Mouse (Mus musculus): ENCODE results near the gene Agap3. TPM values are rescaled to one million over a fixed set of nuclear protein-coding genes. Genes with fewer than 3 reads are reported as not detected.

Agap3 gene
- polyA plus RNA-seq, 1 experiment = 17.2 TPM

DNA sequence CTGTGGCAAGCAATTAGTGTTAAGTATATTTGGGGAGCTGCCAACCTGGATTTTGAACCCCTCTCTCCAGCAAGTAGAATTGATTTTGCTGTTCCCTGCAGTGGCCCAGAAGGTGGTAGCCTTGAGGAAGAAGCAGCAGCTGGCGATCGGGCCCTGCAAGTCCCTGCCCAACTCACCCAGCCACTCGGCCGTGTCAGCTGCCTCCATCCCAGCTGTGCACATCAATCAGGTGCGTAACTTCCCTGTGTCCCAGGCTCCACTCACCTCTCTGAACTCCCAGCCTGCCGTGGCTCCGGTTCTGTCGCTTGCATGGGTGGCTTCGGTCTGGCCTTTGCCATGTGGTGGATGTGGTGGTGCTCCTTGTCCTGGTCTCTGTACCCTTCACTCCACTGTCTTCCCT is 25.9 kb downstream of the Agap3 start:
- H3K4me1 ChIP-seq (ENCODE audit: control insufficient read depth) = peaks cover 13% of the 10 kb centered on the region
- peaks cover 73% of the 10 kb centered on the region for H3K36me3 ChIP-seq (ENCODE audit: control insufficient read depth)
- H3K27me3 ChIP-seq (ENCODE audit: control insufficient read depth) = peaks cover 24% of the 10 kb centered on the region
- TF ChIP-seq TAL1 (IDR thresholded peaks at IDR 0.05; ENCODE audit: low read length) = no peak
- TF ChIP-seq GATA1 (IDR thresholded peaks at IDR 0.05; ENCODE audit: low read length) = no peak
- H3K4me3 ChIP-seq (replicated peaks) = no peak overlapping the region
- H3K9me3 ChIP-seq (ENCODE audit: control insufficient read depth, low read length) = no peaks in the 10 kb centered on the region; the same call in 1 of the 2 replicates

DNA sequence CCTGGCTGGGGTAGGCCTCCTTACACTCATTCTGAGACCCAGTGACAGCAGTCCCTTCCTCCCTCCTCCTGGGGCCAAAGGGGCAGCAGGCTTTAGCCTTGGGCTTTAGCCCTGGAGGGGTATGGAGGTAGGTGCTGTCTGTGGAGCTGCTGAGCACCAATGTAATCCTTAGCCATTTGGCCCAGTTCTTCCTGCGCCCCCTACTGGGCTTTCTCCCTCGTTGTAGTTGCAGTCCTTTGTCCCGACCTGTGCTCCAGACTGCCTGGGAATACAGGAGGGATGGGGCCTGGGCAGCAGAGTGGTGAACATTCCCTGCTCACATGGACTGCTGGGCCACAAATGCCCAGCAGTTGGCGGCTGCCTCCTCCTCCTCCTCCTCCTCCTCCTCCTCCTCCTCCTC is 29.7 kb downstream of the Agap3 start:
- Histone ChIP-seq H3K4me3 (replicated peaks) (no peak overlapping the region), H3K36me3 (ENCODE audit: control insufficient read depth) (peaks cover 96% of the 10 kb centered on the region), H3K27me3 (ENCODE audit: control insufficient read depth) (no peaks in the 10 kb centered on the region), H3K9me3 (ENCODE audit: control insufficient read depth, low read length) (no peaks in the 10 kb centered on the region), H3K4me1 (ENCODE audit: control insufficient read depth) (peaks cover 4% of the 10 kb centered on the region; the same call in 1 of the 2 replicates)
- TF ChIP-seq GATA1 (IDR thresholded peaks at IDR 0.05; ENCODE audit: low read length) (no peak), TAL1 (IDR thresholded peaks at IDR 0.05; ENCODE audit: low read length) (no peak)

DNA sequence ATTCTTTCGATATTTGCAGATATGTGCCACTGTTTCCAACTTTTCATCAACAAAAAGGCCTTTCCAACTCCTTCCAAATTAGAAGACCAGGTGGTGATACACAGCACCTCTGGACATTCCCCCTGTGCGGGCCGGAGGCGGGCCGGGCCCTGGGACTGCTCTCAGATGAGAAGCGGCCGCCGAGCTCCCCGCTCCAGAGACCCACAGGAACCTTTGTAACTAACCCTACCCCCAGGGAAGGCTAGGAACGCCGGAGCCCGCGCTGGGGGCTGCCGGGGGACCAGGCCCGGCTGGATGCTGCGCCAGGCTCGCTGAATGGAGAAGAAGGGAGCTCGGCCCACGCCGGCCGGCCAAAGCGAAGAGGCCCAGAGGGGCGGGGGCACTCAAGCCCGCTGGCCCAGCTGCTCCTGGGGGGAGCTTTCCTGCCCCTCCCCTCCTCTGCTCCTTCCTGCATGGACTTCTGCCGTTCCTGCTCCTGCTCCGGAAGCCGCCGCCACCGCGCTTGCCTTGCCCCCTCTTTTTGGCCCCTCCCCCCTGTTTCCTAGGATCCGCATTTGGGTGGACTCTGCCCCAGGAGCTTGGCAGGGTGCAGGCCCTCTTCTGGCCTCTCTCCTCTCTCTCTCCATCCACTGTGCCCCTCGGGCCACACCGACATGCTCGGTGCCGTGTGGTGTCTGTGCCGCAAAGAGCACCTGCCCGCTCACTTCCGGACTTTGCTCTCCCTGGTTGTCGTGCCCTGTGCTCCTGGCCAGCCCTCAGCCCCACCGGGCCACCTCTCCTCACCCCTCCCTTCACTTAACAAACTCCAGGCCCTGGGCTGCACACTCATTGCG is 30.5 kb downstream of the Agap3 start:
- peaks cover 4% of the 10 kb centered on the region; the same call in 1 of the 2 replicates for H3K4me1 ChIP-seq (ENCODE audit: control insufficient read depth)
- TF ChIP-seq TAL1 (IDR thresholded peaks at IDR 0.05; ENCODE audit: low read length) (no peak), GATA1 (IDR thresholded peaks at IDR 0.05; ENCODE audit: low read length) (no peak)
- H3K4me3 ChIP-seq (replicated peaks) = no peak overlapping the region
- H3K27me3 ChIP-seq (ENCODE audit: control insufficient read depth) = no peaks in the 10 kb centered on the region
- no peaks in the 10 kb centered on the region for H3K9me3 ChIP-seq (ENCODE audit: control insufficient read depth, low read length)
- peaks cover 96% of the 10 kb centered on the region for H3K36me3 ChIP-seq (ENCODE audit: control insufficient read depth)

DNA sequence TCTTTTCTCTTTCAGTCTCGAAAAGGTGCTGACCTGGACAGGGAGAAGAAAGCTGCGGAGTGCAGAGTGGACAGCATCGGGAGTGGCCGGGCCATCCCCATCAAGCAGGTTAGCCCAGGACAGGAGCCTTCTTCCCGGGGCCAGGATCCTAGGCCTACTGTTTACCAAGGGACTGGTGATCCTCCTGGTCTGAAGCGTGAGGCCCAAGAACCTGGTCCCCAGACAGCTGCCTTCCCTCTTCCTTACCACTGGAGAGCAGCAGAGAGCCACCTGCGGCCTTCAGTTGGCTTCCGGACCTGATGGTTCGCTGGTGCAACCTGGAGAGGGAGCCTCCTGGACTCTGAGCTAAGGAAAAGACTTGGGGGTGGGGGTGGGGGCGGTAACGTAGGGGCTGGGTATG is 31.3 kb downstream of the Agap3 start:
- Histone ChIP-seq H3K4me1 (ENCODE audit: control insufficient read depth) (peaks cover 4% of the 10 kb centered on the region; the same call in 1 of the 2 replicates), H3K4me3 (replicated peaks) (no peak overlapping the region), H3K27me3 (ENCODE audit: control insufficient read depth) (no peaks in the 10 kb centered on the region), H3K36me3 (ENCODE audit: control insufficient read depth) (peaks cover 96% of the 10 kb centered on the region), H3K9me3 (ENCODE audit: control insufficient read depth, low read length) (no peaks in the 10 kb centered on the region)
- TF ChIP-seq TAL1 (IDR thresholded peaks at IDR 0.05; ENCODE audit: low read length) = no peak
- TF ChIP-seq GATA1 (IDR thresholded peaks at IDR 0.05; ENCODE audit: low read length) = no peak

DNA sequence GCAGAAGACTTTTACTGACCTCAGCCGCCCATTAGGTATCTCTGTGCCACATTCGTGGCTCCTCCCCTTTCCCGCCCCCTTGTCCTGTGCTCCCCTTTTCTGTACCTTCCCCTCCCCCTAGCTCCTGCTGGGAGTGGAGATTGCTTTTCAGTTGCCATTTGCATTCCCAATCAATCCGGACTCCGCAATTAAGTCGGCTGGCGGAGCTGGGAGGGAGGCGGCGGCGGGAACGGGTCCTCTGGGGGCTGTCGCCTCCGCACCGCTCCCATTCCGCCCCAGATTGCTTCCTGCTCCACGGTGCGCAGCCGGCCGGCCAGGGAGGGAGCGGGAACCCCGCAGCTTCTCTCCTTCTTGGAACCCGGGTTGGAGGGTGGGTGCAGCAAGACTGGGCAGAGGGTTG is 33.0 kb downstream of the Agap3 start:
- Histone ChIP-seq H3K4me1 (ENCODE audit: control insufficient read depth) (peaks cover 4% of the 10 kb centered on the region; the same call in 1 of the 2 replicates), H3K4me3 (replicated peaks) (no peak overlapping the region), H3K27me3 (ENCODE audit: control insufficient read depth) (no peaks in the 10 kb centered on the region), H3K36me3 (ENCODE audit: control insufficient read depth) (peaks cover 95% of the 10 kb centered on the region), H3K9me3 (ENCODE audit: control insufficient read depth, low read length) (no peaks in the 10 kb centered on the region)
- no peak for TF ChIP-seq GATA1 (IDR thresholded peaks at IDR 0.05; ENCODE audit: low read length)
- TF ChIP-seq TAL1 (IDR thresholded peaks at IDR 0.05; ENCODE audit: low read length) = no peak

DNA sequence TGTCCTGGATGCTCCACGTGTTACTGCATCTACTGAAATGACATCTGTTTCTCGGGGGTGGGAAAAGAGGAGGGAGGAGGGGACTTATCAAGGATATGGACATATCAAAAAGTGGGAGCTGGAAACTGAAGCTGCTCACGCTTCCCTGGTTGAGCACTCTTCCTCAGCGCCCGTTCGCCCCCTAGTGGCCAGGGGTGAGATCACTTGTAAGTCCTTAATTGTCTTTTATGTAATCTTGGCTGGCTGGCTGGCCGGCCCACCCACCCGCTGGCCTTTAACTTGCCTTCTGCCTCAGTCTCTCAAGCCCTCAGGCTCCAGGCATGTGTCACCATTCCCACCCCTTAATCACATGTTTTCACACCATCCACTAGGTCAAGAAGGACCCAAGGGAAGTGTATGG is 34.1 kb downstream of the Agap3 start:
- H3K27me3 ChIP-seq (ENCODE audit: control insufficient read depth) = no peaks in the 10 kb centered on the region
- H3K4me1 ChIP-seq (ENCODE audit: control insufficient read depth) = peaks cover 4% of the 10 kb centered on the region; the same call in 1 of the 2 replicates
- H3K9me3 ChIP-seq (ENCODE audit: control insufficient read depth, low read length) = no peaks in the 10 kb centered on the region
- H3K36me3 ChIP-seq (ENCODE audit: control insufficient read depth) = peaks cover 95% of the 10 kb centered on the region
- no peak overlapping the region for H3K4me3 ChIP-seq (replicated peaks)
- TF ChIP-seq GATA1 (IDR thresholded peaks at IDR 0.05; ENCODE audit: low read length) = no peak
- no peak for TF ChIP-seq TAL1 (IDR thresholded peaks at IDR 0.05; ENCODE audit: low read length)

DNA sequence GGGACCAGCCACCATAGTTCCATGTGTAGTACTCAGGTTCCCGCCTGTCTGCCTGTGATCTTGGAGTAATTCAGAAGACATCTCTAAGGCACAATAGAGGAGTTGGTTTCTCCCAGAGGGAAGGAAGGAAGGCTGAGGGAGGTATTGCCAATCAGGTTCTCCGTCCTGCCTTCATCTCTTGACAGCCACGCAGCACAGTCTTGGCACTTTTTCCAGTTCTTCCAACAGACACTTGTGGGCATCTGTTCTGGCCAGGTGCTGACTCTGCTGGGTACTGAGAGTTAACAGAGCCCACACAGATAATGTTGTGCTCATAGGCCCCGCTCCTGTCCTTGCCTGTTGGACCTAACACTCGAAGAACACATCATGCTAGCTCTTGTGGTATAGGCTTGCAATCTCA is 34.8 kb downstream of the Agap3 start:
- peaks cover 95% of the 10 kb centered on the region for H3K36me3 ChIP-seq (ENCODE audit: control insufficient read depth)
- no peak overlapping the region for H3K4me3 ChIP-seq (replicated peaks)
- H3K4me1 ChIP-seq (ENCODE audit: control insufficient read depth) = peaks cover 4% of the 10 kb centered on the region; the same call in 1 of the 2 replicates
- H3K9me3 ChIP-seq (ENCODE audit: control insufficient read depth, low read length) = no peaks in the 10 kb centered on the region
- TF ChIP-seq GATA1 (IDR thresholded peaks at IDR 0.05; ENCODE audit: low read length) (no peak), TAL1 (IDR thresholded peaks at IDR 0.05; ENCODE audit: low read length) (no peak)
- no peaks in the 10 kb centered on the region for H3K27me3 ChIP-seq (ENCODE audit: control insufficient read depth)

DNA sequence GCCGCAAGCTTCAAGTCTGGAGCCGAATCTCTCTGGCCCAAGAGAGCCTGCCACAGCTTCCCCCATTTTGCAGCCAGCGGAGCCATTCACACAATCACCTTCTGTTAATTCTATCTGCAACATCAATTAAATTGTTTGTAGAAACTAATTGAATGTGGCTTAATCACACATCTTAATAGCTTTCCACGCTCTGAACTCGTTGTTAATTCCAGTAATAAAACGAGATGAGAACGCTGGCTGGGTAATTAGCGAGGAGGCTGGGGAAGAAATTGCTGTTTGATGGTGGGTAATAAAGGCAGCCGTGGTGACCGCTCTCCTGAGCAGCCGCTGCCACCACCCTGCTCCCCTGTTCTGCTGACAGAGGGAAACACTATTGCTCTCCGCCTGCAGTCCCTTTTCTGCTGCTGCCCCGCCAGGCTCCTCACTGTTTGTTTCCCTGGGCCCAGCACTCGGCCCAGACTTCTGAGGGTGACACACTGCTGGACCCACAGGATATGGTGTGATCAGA is 38.5 kb downstream of the Agap3 start:
- TF ChIP-seq GATA1 (IDR thresholded peaks at IDR 0.05; ENCODE audit: low read length) (no peak), TAL1 (IDR thresholded peaks at IDR 0.05; ENCODE audit: low read length) (no peak)
- Histone ChIP-seq H3K27me3 (ENCODE audit: control insufficient read depth) (no peaks in the 10 kb centered on the region), H3K4me1 (ENCODE audit: control insufficient read depth) (no peaks in the 10 kb centered on the region), H3K36me3 (ENCODE audit: control insufficient read depth) (peaks cover 97% of the 10 kb centered on the region), H3K9me3 (ENCODE audit: control insufficient read depth, low read length) (no peaks in the 10 kb centered on the region), H3K4me3 (replicated peaks) (no peak overlapping the region)

DNA sequence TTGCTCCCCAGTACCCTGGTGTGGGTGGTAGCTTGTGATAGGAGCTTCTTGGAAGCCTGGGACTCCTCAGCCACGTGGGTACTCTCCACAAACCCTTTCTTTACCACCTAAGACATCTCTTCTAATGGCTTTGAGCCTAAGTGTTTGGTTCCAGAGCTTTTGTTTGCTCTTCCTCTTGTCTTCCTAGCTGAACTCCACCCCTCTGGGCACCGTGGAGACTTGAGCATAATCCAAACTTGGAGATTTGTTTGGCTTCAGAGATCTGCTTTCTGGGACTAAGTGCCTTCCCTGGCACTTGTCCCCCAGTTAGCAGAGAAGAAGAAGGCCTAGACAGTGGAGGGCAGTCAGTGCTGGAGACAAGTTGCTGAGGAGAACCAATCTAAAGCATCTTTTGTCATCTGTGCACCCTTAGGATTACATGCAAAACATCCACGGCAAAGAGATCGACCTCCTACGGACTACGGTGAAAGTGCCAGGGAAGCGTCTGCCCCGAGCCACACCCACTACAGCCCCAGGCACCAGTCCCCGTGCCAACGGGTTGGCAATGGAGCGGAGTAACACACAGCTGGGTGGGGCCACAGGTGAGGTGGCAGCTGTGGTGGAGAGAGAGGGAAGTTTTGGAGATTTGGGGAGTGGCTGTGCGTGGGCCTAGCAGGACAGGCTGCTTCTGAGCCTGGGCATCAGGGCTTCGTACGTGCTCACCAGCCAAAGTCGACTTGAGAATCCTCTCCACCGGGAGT is 40.7 kb downstream of the Agap3 start:
- peaks cover 97% of the 10 kb centered on the region for H3K36me3 ChIP-seq (ENCODE audit: control insufficient read depth)
- H3K27me3 ChIP-seq (ENCODE audit: control insufficient read depth) = no peaks in the 10 kb centered on the region
- TF ChIP-seq TAL1 (IDR thresholded peaks at IDR 0.05; ENCODE audit: low read length) (no peak), GATA1 (IDR thresholded peaks at IDR 0.05; ENCODE audit: low read length) (no peak)
- H3K4me3 ChIP-seq (replicated peaks) = no peak overlapping the region
- H3K9me3 ChIP-seq (ENCODE audit: control insufficient read depth, low read length) = no peaks in the 10 kb centered on the region
- no peaks in the 10 kb centered on the region for H3K4me1 ChIP-seq (ENCODE audit: control insufficient read depth)

Data from erythroblast, embryonic 14.5 days (primary cell).